Mouse (Mus musculus): Measurements from ENCODE around the gene Slc25a20. TPM values are rescaled to one million over a fixed set of nuclear protein-coding genes. Genes with fewer than 3 reads are reported as not detected.

The Slc25a20 gene
- polyA plus RNA-seq (2014; fragmentation: Illumina TruSeq; extraction: RNeasy Lipid Tissue Mini Kit (QIAGEN cat#74804); ENCODE audit: low read depth, low replicate concordance), result 204 TPM

GRCm38 (mm10) chr9:108661677-108662612 lies at the start of gene Slc25a20:
Gene Slc25a20 (plus strand): TSS chr9:108662088.

DNA sequence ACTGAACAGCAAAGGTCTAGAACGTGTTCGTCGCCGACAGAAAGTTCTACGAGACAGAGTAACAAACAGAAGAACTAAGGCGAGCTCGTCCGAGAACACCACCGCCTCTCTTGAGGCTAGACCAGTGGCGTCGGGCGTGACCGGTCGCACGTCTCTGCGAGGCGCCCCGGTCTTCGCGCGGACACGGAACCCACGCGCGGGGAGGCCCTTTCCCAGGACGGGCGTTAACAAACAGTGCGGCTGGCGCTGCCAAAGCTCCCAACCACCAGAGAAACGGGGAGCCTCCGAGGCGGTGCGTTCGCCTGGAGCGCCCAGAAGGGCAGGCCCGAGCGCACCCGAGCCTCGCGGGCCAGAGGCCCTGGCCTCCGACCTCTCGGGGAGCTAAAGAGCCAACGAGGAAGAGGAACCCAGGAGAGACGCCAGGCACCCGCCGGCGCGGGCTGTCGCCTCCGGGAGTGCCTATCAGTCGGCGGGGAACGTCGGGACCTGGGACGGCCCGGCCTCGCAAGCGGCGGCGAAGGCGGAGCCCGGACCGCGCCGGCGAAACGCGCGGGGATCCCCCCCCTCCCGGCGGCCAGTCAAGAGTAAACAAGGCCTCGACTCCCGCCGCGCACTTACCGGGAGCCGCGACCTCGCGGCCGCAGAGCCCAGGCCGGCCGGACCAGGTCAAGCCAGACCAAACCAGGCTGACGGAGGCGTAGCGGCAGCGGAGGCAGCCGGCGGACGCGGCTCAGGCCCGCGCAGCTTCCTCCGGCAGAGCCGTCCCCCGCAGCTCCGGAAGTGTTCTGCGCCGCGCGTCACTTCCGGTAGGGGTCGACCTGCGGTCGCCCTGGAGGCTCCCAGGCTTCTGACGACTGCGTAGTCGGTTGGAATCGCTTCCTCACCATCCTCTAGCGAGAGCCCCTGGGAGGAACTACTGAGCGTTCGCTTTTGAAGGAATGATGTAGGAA lies 13.0 kb upstream of the Slc25a20 start, which contains the start of gene Arih2:
Gene Arih2, minus strand, starts transcription at position 776 of the 950 bp plus-strand sequence.

DNA sequence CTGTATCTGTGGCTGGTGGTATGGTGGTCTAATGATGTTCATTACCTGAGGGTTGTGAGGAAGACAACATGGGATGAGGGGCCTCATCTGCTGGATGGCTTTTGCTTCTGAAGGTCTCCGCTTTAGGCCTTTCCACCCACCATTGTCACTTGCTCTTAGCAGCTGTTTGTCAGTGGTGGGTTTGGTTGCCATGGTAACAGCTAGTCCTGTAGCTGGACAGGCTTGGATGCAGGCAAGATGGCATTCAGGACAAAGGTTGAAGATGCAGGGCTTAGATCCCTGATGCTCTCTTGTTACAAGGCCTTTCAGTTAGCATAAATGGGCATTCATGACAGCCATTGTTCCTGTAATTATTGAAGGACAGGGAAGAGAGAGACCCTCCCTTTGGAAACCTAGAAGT lies 27.2 kb downstream of the Slc25a20 start, which contains the start of gene Prkar2a:
Gene Prkar2a, plus strand, starts transcription at position 209 of the 400 bp plus-strand sequence.

Other genes starting within 250 kb of the Slc25a20 start
- gene Ccdc36, start 233.6 kb upstream of the Slc25a20 start, polyA plus RNA-seq (2014; fragmentation: Illumina TruSeq; extraction: RNeasy Lipid Tissue Mini Kit (QIAGEN cat#74804); ENCODE audit: low read depth, low replicate concordance), result not detected
- not detected for gene BC048562, start 225.6 kb upstream of the Slc25a20 start, polyA plus RNA-seq (2014; fragmentation: Illumina TruSeq; extraction: RNeasy Lipid Tissue Mini Kit (QIAGEN cat#74804); ENCODE audit: low read depth, low replicate concordance)
- gene Ccdc71, start 201.6 kb upstream of the Slc25a20 start, polyA plus RNA-seq (2014; fragmentation: Illumina TruSeq; extraction: RNeasy Lipid Tissue Mini Kit (QIAGEN cat#74804); ENCODE audit: low read depth, low replicate concordance), result 4.0 TPM
- gene Klhdc8b, start 200.5 kb upstream of the Slc25a20 start, polyA plus RNA-seq (2014; fragmentation: Illumina TruSeq; extraction: RNeasy Lipid Tissue Mini Kit (QIAGEN cat#74804); ENCODE audit: low read depth, low replicate concordance), result 1.5 TPM
- gene Lamb2, start 182.4 kb upstream of the Slc25a20 start, polyA plus RNA-seq (2014; fragmentation: Illumina TruSeq; extraction: RNeasy Lipid Tissue Mini Kit (QIAGEN cat#74804); ENCODE audit: low read depth, low replicate concordance), result 5.1 TPM
- 12.2 TPM for gene Usp19, start 171.5 kb upstream of the Slc25a20 start, polyA plus RNA-seq (2014; fragmentation: Illumina TruSeq; extraction: RNeasy Lipid Tissue Mini Kit (QIAGEN cat#74804); ENCODE audit: low read depth, low replicate concordance)
- 103 TPM for gene Qars, start 154.4 kb upstream of the Slc25a20 start, polyA plus RNA-seq (2014; fragmentation: Illumina TruSeq; extraction: RNeasy Lipid Tissue Mini Kit (QIAGEN cat#74804); ENCODE audit: low read depth, low replicate concordance)
- 57.5 TPM for gene Qrich1, start 145.3 kb upstream of the Slc25a20 start, polyA plus RNA-seq (2014; fragmentation: Illumina TruSeq; extraction: RNeasy Lipid Tissue Mini Kit (QIAGEN cat#74804); ENCODE audit: low read depth, low replicate concordance)
- gene Impdh2, start 101.8 kb upstream of the Slc25a20 start, polyA plus RNA-seq (2014; fragmentation: Illumina TruSeq; extraction: RNeasy Lipid Tissue Mini Kit (QIAGEN cat#74804); ENCODE audit: low read depth, low replicate concordance), result 31.5 TPM
- 2.2 TPM for gene Ndufaf3, start 94.7 kb upstream of the Slc25a20 start, polyA plus RNA-seq (2014; fragmentation: Illumina TruSeq; extraction: RNeasy Lipid Tissue Mini Kit (QIAGEN cat#74804); ENCODE audit: low read depth, low replicate concordance)
- 3.3 TPM for gene Dalrd3, start 92.2 kb upstream of the Slc25a20 start, polyA plus RNA-seq (2014; fragmentation: Illumina TruSeq; extraction: RNeasy Lipid Tissue Mini Kit (QIAGEN cat#74804); ENCODE audit: low read depth, low replicate concordance)
- 1.4 TPM for gene Wdr6, start 83.3 kb upstream of the Slc25a20 start, polyA plus RNA-seq (2014; fragmentation: Illumina TruSeq; extraction: RNeasy Lipid Tissue Mini Kit (QIAGEN cat#74804); ENCODE audit: low read depth, low replicate concordance)
- not detected for gene P4htm, start 64.4 kb upstream of the Slc25a20 start, polyA plus RNA-seq (2014; fragmentation: Illumina TruSeq; extraction: RNeasy Lipid Tissue Mini Kit (QIAGEN cat#74804); ENCODE audit: low read depth, low replicate concordance)
- 70.6 TPM for gene Arih2, start 12.7 kb upstream of the Slc25a20 start, polyA plus RNA-seq (2014; fragmentation: Illumina TruSeq; extraction: RNeasy Lipid Tissue Mini Kit (QIAGEN cat#74804); ENCODE audit: low read depth, low replicate concordance)
- 248 TPM for gene Prkar2a, start 27.2 kb downstream of the Slc25a20 start, polyA plus RNA-seq (2014; fragmentation: Illumina TruSeq; extraction: RNeasy Lipid Tissue Mini Kit (QIAGEN cat#74804); ENCODE audit: low read depth, low replicate concordance)
- gene Ip6k2, start 121.7 kb downstream of the Slc25a20 start, polyA plus RNA-seq (2014; fragmentation: Illumina TruSeq; extraction: RNeasy Lipid Tissue Mini Kit (QIAGEN cat#74804); ENCODE audit: low read depth, low replicate concordance), result 135 TPM
- gene Nckipsd, start 146.3 kb downstream of the Slc25a20 start, polyA plus RNA-seq (2014; fragmentation: Illumina TruSeq; extraction: RNeasy Lipid Tissue Mini Kit (QIAGEN cat#74804); ENCODE audit: low read depth, low replicate concordance), result not detected
- gene Celsr3, start 164.2 kb downstream of the Slc25a20 start, polyA plus RNA-seq (2014; fragmentation: Illumina TruSeq; extraction: RNeasy Lipid Tissue Mini Kit (QIAGEN cat#74804); ENCODE audit: low read depth, low replicate concordance), result 0.06 TPM
- 0.32 TPM for gene Slc26a6, start 191.2 kb downstream of the Slc25a20 start, polyA plus RNA-seq (2014; fragmentation: Illumina TruSeq; extraction: RNeasy Lipid Tissue Mini Kit (QIAGEN cat#74804); ENCODE audit: low read depth, low replicate concordance)

Measured in sigmoid colon, adult 10 weeks (tissue).